Mouse (Mus musculus): ENCODE results near the gene Mapk8ip3. TPM values are rescaled to one million over a fixed set of nuclear protein-coding genes. Genes with fewer than 3 reads are reported as not detected.

The Mapk8ip3 gene
- total RNA-seq, 2 experiments from 2014 or later: 66.2 to 70.4 TPM

GRCm38 (mm10) chr17:24903767-24904166 lies 33.0 kb downstream of the Mapk8ip3 start:
- no peak for DNase-seq
- intact Hi-C loops (cut with DNase I): no loop called here

GRCm38 (mm10) chr17:24902671-24903474 lies 33.9 kb downstream of the Mapk8ip3 start:
- intact Hi-C loops (cut with DNase I): no loop called here
- DNase-seq: no peak

- no peak for DNase-seq
- intact Hi-C loops (cut with DNase I): no loop called here
These were observed 34.7 kb downstream of the Mapk8ip3 start for GRCm38 (mm10) chr17:24902124-24902523.

GRCm38 (mm10) chr17:24900014-24900413 lies 36.8 kb downstream of the Mapk8ip3 start:
- no peak for DNase-seq
- intact Hi-C loops (cut with DNase I): no loop called here

- peak in 1 of 2 experiments; percentile 65 for DNase-seq
- intact Hi-C loops (cut with DNase I): no loop called here
These were observed 37.6 kb downstream of the Mapk8ip3 start for GRCm38 (mm10) chr17:24899153-24899552.

GRCm38 (mm10) chr17:24898041-24898854 lies 38.5 kb downstream of the Mapk8ip3 start:
- intact Hi-C loops (cut with DNase I): no loop called here
- DNase-seq: no peak

GRCm38 (mm10) chr17:24897600-24897999 lies 39.2 kb downstream of the Mapk8ip3 start:
- intact Hi-C loops (cut with DNase I): no loop called here
- no peak for DNase-seq

- intact Hi-C loops (cut with DNase I): no loop called here
- no peak for DNase-seq
These were observed 39.8 kb downstream of the Mapk8ip3 start for GRCm38 (mm10) chr17:24896993-24897269.

GRCm38 (mm10) chr17:24896241-24896992 lies 40.4 kb downstream of the Mapk8ip3 start, which contains the start of gene Nme3:
Gene Nme3, plus strand, starts transcription at chr17:24896500.
- intact Hi-C loops (cut with DNase I): no loop called here

GRCm38 (mm10) chr17:24895571-24896240 lies 41.1 kb downstream of the Mapk8ip3 start:
- intact Hi-C loops (cut with DNase I): no loop called here
- DNase-seq: no peak

More at GRCm38 (mm10) chr17:24896241-24896992, 40.4 kb downstream of the Mapk8ip3 start, which contains the start of gene Nme3:
- DNase-seq: peak; percentile 77

GRCm38 (mm10) chr17:24894995-24895547 lies 41.7 kb downstream of the Mapk8ip3 start, which contains the start of the genes Eme2 and Mrps34:
Gene Eme2, minus strand, starts transcription at chr17:24895087.
Gene Mrps34, plus strand, starts transcription at chr17:24895116.
- intact Hi-C loops (cut with DNase I): no loop called here

GRCm38 (mm10) chr17:24894061-24894994 lies 42.4 kb downstream of the Mapk8ip3 start:
- intact Hi-C loops (cut with DNase I): no loop called here
- no peak for DNase-seq

More at GRCm38 (mm10) chr17:24894995-24895547, 41.7 kb downstream of the Mapk8ip3 start, which contains the start of the genes Eme2 and Mrps34:
- peak; percentile 78 to 87 for DNase-seq

GRCm38 (mm10) chr17:24893276-24893675 lies 43.5 kb downstream of the Mapk8ip3 start:
- no peak for DNase-seq
- intact Hi-C loops (cut with DNase I): no loop called here

GRCm38 (mm10) chr17:24892785-24893184 lies 44.0 kb downstream of the Mapk8ip3 start:
- DNase-seq: no peak
- intact Hi-C loops (cut with DNase I): no loop called here

- intact Hi-C loops (cut with DNase I): no loop called here
These were observed 45.5 kb downstream of the Mapk8ip3 start for GRCm38 (mm10) chr17:24891321-24891720.

GRCm38 (mm10) chr17:24890151-24891092 lies 46.4 kb downstream of the Mapk8ip3 start:
- intact Hi-C loops (cut with DNase I): no loop called here
- DNase-seq: no peak

More at GRCm38 (mm10) chr17:24891321-24891720, 45.5 kb downstream of the Mapk8ip3 start:
- no peak for DNase-seq

GRCm38 (mm10) chr17:24888862-24889261 lies 47.9 kb downstream of the Mapk8ip3 start:
- intact Hi-C loops (cut with DNase I): no loop called here
- DNase-seq: no peak
